Mouse (Mus musculus): Measurements from ENCODE around the gene Copz1. TPM values are rescaled to one million over a fixed set of nuclear protein-coding genes. Genes with fewer than 3 reads are reported as not detected.

The Copz1 gene
- polyA plus RNA-seq, 1 experiment from 2014 or later, result 163 TPM

DNA sequence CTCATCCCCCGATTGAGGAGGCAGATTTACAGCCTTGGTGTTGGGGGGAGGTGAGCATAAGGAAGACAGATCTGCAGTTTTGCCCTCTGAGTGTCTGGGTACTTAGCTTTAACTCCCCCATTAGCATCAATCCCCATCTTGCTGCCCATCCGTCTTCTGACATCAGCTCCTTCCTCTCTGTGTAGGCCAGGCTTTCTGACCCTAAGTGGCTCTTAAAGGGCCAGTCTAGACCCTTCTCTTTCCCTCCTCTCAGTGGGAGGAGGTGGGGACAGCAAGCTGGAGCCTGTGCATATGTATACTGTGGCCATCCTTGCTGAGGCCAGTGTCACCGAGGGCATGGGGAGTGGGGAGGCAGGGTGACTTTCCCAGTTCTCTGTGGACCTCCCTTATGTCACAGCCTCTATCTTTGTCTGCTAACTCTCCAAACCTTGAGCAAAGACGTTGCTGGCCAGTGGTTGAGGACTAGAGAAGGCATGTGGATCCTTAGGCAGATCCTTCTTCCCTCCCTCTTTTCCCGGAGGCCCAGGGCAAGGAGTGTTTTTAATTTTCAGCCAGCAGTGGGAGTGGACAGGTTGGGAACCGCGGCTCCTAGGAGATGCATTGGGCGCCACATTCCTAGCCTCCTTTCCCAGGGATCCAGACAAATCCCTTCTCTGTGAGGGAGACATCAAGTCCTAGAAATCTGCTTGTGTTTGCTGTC lies 31.6 kb downstream of the Copz1 start:
- Histone ChIP-seq H3K27me3 (replicated peaks) (peaks cover 10% of the 10 kb centered on the region), H3K36me3 (peaks cover 5% of the 10 kb centered on the region), H3K4me2 (peak overlapping the region; percentile 88), H3K27ac (replicated peaks) (peak overlapping the region; percentile 92), H3K9me3 (no peaks in the 10 kb centered on the region), H3K4me3 (peak overlapping the region; percentile 63), H3K9ac (peak overlapping the region; percentile 90), H3K4me1 (peaks cover 83% of the 10 kb centered on the region)
- 12% methylated on average over 8 of the region's 8 CpGs for WGBS
- no peak for ATAC-seq (ENCODE audit: extremely low read depth, insufficient number of reproducible peaks, low FRiP score, low TSS enrichment)

- peaks cover 15% of the 10 kb centered on the region for H3K27me3 ChIP-seq (replicated peaks)
- ATAC-seq (ENCODE audit: extremely low read depth, insufficient number of reproducible peaks, low FRiP score, low TSS enrichment), result no peak
- no peaks in the 10 kb centered on the region for H3K9me3 ChIP-seq
- peaks cover 81% of the 10 kb centered on the region for H3K4me1 ChIP-seq
- peak overlapping the region; percentile 88 for H3K4me2 ChIP-seq
- 1% methylated on average over 9 of the region's 9 CpGs for WGBS
- peak overlapping the region; percentile 63 for H3K4me3 ChIP-seq
- no peaks in the 10 kb centered on the region; the same call in 1 of the 2 replicates for H3K36me3 ChIP-seq
- H3K27ac ChIP-seq (replicated peaks), result peak overlapping the region; percentile 92
- peak overlapping the region; percentile 90 for H3K9ac ChIP-seq
Measured at GRCm38 (mm10) chr15:103304616-103304969, 32.1 kb downstream of the Copz1 start.

DNA sequence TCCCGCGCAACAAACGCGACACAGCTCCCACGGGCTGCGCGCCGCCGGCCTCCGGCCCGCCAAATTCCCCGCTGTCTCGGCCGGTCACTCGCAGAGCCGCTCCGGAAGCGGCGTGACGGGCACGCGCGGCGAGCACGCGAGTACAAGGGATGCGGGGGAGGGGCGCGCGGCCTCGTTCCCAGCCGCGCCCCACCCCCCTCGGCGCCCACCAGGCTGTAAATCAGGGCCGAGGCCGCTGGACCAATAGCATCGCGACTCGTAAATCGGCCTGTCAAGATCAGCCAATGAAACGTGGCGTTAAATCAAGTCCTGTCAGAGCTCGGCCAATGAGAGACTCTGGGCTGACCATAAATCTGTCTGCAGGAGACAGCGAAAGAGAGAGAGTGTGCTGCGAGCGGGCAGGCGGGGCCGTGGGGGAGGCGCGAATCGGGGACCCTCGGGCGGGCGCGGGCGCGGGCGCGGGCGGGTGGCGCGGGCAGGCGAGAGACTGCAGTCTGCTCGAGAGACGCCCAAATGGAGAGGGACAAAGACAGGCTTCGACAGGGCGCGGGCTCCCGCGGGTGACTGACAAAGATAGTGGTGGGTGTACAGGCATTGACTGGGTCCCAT lies 32.7 kb downstream of the Copz1 start:
- Histone ChIP-seq H3K27me3 (replicated peaks) (peaks cover 19% of the 10 kb centered on the region), H3K36me3 (no peaks in the 10 kb centered on the region), H3K4me2 (peak overlapping the region; percentile 88), H3K27ac (replicated peaks) (peak overlapping the region; percentile 92), H3K4me1 (peaks cover 75% of the 10 kb centered on the region), H3K4me3 (peak overlapping the region; percentile 63), H3K9me3 (no peaks in the 10 kb centered on the region), H3K9ac (peak overlapping the region; percentile 90)
- ATAC-seq (ENCODE audit: extremely low read depth, insufficient number of reproducible peaks, low FRiP score, low TSS enrichment), result peak; percentile 88
- under 1% methylated on average over 67 of the region's 71 CpGs for WGBS

GRCm38 (mm10) chr15:103305792-103306645 lies 33.5 kb downstream of the Copz1 start:
- 36% methylated on average over 8 of the region's 8 CpGs for WGBS
- peak overlapping the region; percentile 85 for H3K9ac ChIP-seq
- H3K4me1 ChIP-seq, result peaks cover 66% of the 10 kb centered on the region
- peak overlapping the region; percentile 91 for H3K27ac ChIP-seq (replicated peaks)
- H3K9me3 ChIP-seq, result no peaks in the 10 kb centered on the region
- no peak for ATAC-seq (ENCODE audit: extremely low read depth, insufficient number of reproducible peaks, low FRiP score, low TSS enrichment)
- H3K27me3 ChIP-seq (replicated peaks), result peaks cover 19% of the 10 kb centered on the region
- peak overlapping the region; percentile 88 for H3K4me2 ChIP-seq
- no peaks in the 10 kb centered on the region for H3K36me3 ChIP-seq
- H3K4me3 ChIP-seq, result peak overlapping the region; percentile 63

DNA sequence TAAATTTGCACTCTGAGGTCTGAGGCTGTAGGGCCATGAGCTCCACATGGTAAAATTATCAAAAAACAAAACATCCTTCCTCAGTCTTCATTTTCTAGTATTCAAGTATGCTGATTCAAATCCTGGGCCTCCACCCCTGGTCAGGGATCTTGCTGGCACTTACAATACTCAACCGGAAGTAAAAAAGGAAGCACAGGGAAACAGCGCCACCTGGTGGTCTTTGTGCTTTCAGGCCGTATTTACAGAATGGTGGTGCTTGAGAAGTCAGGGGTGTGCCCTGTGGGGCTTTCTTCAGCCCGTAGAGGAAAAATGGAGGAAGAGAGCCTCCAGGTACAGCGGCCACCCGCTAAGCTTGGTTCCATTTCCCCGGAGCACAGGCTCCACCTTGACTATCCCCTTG lies 34.6 kb downstream of the Copz1 start:
- WGBS, result under 1% methylated on average over 7 of the region's 7 CpGs
- Histone ChIP-seq H3K4me2 (peak overlapping the region; percentile 42), H3K9me3 (no peaks in the 10 kb centered on the region), H3K27ac (replicated peaks) (no peak overlapping the region), H3K36me3 (no peaks in the 10 kb centered on the region), H3K9ac (peak overlapping the region; percentile 66), H3K27me3 (replicated peaks) (peaks cover 19% of the 10 kb centered on the region), H3K4me1 (peaks cover 55% of the 10 kb centered on the region), H3K4me3 (0 out of 2 replicates have a peak overlapping the region, but pooled peaks have one; percentile 4)
- no peak for ATAC-seq (ENCODE audit: extremely low read depth, insufficient number of reproducible peaks, low FRiP score, low TSS enrichment)

GRCm38 (mm10) chr15:103308056-103308875 lies 35.8 kb downstream of the Copz1 start:
- H3K27me3 ChIP-seq (replicated peaks), result peaks cover 19% of the 10 kb centered on the region
- no peak overlapping the region for H3K27ac ChIP-seq (replicated peaks)
- no peak for ATAC-seq (ENCODE audit: extremely low read depth, insufficient number of reproducible peaks, low FRiP score, low TSS enrichment)
- WGBS, result 40% methylated on average over 28 of the region's 28 CpGs
- H3K9ac ChIP-seq, result peak overlapping the region; percentile 66
- no peaks in the 10 kb centered on the region for H3K9me3 ChIP-seq
- H3K36me3 ChIP-seq, result no peaks in the 10 kb centered on the region
- H3K4me2 ChIP-seq, result peak overlapping the region; percentile 64
- peak overlapping the region; percentile 31 for H3K4me3 ChIP-seq
- peaks cover 45% of the 10 kb centered on the region for H3K4me1 ChIP-seq

DNA sequence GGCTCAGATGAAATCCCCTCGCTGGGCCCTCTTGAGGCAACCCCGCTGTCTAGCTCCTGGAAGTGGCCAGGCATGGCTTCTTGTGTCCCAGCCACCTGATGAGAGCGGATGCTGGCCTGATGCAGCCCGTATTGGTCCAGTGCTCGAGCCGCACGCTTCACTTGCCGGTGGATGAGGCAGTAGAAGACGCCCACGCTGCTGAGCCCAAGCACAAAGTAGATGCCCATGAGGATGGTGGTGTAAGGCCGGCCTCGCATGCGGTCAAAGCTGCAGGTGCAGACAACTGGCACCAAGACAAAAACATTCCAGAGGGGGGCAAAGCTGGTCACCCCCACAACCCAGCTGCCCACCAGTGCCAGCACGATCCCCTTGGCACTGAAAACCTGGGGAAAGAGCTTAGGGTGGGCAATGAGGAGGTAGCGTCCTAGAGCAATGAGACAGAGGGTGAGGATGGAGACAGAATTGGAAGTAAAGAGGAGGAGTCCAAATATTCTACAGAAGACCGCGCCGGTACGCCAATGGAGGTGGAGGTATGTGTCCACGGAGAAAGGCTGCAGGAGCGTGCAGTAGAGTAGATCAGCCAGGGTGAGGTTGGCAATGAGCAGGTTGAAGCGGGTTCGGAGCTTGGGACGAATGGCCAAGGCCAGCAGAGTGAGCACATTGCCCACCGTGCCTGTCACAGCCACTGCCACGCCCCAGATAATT lies 36.5 kb downstream of the Copz1 start:
- peak overlapping the region; percentile 31 for H3K4me3 ChIP-seq
- no peak overlapping the region for H3K27ac ChIP-seq (replicated peaks)
- no peak for ATAC-seq (ENCODE audit: extremely low read depth, insufficient number of reproducible peaks, low FRiP score, low TSS enrichment)
- H3K4me1 ChIP-seq, result peaks cover 45% of the 10 kb centered on the region
- no peaks in the 10 kb centered on the region for H3K9me3 ChIP-seq
- H3K27me3 ChIP-seq (replicated peaks), result peaks cover 19% of the 10 kb centered on the region
- H3K36me3 ChIP-seq, result no peaks in the 10 kb centered on the region
- 54% methylated on average over 26 of the region's 26 CpGs for WGBS
- H3K4me2 ChIP-seq, result peak overlapping the region; percentile 64
- H3K9ac ChIP-seq, result peak overlapping the region; percentile 66

GRCm38 (mm10) chr15:103310365-103310910 lies 37.9 kb downstream of the Copz1 start, which contains the start of gene Gpr84:
Gpr84 (minus strand) TSS chr15:103310612.
- Histone ChIP-seq H3K9me3 (no peaks in the 10 kb centered on the region), H3K9ac (no peak within 1 kb of the TSS), H3K36me3 (no peaks in the 10 kb centered on the region), H3K27ac (replicated peaks) (no peak within 1 kb of the TSS), H3K27me3 (replicated peaks) (peaks cover 22% of the 10 kb centered on the region), H3K4me2 (no peak within 1 kb of the TSS), H3K4me3 (no peak within 1 kb of the TSS), H3K4me1 (peaks cover 51% of the 10 kb centered on the region)
- ATAC-seq (ENCODE audit: extremely low read depth, insufficient number of reproducible peaks, low FRiP score, low TSS enrichment), result no peak
- 45% methylated on average over 6 of the region's 6 CpGs for WGBS

DNA sequence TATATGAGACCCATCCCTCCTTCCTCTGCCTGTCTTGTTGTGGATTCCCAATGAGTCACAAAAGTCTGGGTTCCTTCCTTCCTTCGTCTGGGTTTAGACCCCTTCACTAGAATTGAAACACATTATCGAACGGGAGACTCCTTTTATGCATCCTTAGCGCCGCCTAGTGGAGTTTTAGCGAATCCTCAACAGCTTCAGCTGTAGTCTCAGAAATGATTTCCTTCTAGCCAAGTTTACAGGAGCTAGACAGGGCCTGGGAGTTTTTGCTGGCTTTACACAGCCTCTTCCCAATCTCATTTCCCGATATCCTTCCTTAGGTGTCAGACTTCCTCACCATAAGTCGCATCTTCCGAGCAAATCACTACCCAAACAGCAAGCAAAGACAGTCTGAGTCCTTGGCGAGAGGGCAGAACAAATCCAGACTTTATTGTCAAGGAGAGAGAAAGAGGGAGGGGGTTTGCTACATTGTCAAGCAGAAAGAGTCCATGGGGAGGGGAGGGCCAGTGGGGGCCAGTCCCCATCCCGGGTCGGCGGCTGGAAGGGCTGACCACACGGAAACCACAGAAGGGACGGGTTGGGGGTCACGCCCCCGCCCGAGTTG lies 41.1 kb downstream of the Copz1 start:
- Histone ChIP-seq H3K4me1 (peaks cover 56% of the 10 kb centered on the region), H3K9ac (peak overlapping the region; percentile 78), H3K27me3 (replicated peaks) (peaks cover 16% of the 10 kb centered on the region), H3K9me3 (no peaks in the 10 kb centered on the region), H3K27ac (replicated peaks) (0 out of 2 replicates have a peak overlapping the region, but pooled peaks have one; percentile 7), H3K4me3 (no peak overlapping the region), H3K36me3 (peaks cover 20% of the 10 kb centered on the region), H3K4me2 (peak overlapping the region; percentile 79)
- no peak for ATAC-seq (ENCODE audit: extremely low read depth, insufficient number of reproducible peaks, low FRiP score, low TSS enrichment)
- WGBS, result 16% methylated on average over 18 of the region's 18 CpGs

GRCm38 (mm10) chr15:103314181-103314580 lies 41.7 kb downstream of the Copz1 start:
- no peak for ATAC-seq (ENCODE audit: extremely low read depth, insufficient number of reproducible peaks, low FRiP score, low TSS enrichment)
- peak overlapping the region; percentile 78 for H3K9ac ChIP-seq

More at GRCm38 (mm10) chr15:103314181-103314580, 41.7 kb downstream of the Copz1 start:
- H3K4me3 ChIP-seq, result peak overlapping the region; percentile 44
- no peaks in the 10 kb centered on the region for H3K9me3 ChIP-seq
- peaks cover 25% of the 10 kb centered on the region for H3K36me3 ChIP-seq
- peak overlapping the region; percentile 79 for H3K4me2 ChIP-seq
- H3K27ac ChIP-seq (replicated peaks), result no peak overlapping the region
- 31% methylated on average over 22 of the region's 22 CpGs for WGBS
- peaks cover 56% of the 10 kb centered on the region for H3K4me1 ChIP-seq
- H3K27me3 ChIP-seq (replicated peaks), result peaks cover 11% of the 10 kb centered on the region
